Mouse (Mus musculus) urinary bladder, postnatal 14 days (tissue): ENCODE data around the gene Lrrk1.

Experiments
- DNase-seq: peaks from one replicate; pipeline ENCODE4 v3.0.0; 2021; ENCODE audit warnings: low spot score

Gene Lrrk1

DNA sequence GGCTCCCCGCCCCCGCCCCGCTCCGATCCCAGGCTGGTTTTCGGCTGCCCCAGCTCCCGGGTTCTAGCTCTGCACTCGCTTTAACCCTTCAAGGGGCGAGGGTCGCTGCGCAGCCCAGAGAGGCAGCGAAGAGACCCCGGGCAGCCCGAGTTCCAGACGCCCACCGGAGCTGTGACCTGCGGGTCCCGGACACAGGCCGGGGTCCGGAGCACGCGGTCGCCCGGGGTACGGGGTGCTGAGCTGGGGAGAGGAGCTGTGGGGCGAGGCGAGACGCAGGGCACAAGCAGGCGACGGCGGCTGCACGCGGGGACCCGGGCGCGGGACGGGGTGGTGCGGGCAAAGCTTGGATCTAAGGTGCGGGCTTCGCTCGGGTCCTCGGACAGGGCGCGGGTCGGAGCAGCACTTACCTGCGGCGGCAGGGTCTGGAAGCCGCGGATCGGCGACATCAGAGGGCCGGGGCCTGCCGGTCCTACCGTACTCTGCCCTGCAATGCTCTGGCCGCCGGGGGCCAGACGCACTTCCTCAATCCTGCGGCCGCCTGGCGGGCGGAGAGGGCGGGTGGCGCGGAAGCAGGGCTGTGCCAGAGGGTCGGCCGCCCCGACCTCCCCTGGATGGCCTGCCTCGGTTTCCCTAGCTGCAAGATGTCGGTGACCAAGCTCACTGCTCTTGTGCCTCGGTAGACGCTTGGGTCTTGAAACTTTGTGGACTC is at the start of gene Lrrk1:
Lrrk1 (minus strand) TSS at position 538 of the 709 bp plus-strand sequence.
- DNase-seq: peak; percentile 70

DNA sequence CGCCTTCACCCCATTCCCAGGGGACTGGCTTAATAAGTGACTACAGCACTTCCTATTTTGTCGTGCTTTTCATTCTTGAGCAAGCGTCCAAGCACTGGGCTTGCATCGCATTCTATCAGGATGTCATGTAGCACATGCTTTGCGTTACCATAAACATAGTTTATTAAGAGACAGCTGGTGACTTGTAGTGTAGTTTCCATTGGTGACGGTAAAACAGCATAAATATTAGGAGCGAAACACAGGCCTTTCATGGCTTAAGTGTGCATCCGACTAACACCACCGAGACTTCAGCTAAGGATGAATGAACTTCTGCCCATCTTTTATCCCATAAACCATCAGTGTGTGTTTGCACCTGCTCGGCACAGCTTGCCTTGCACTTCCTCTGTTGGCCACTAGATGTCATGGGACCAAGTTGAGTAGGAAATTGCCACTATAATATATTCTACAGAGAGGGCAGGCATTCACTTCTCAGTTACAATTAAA is 46.3 kb upstream of the Lrrk1 start:
- DNase-seq: peak; percentile 80

DNA sequence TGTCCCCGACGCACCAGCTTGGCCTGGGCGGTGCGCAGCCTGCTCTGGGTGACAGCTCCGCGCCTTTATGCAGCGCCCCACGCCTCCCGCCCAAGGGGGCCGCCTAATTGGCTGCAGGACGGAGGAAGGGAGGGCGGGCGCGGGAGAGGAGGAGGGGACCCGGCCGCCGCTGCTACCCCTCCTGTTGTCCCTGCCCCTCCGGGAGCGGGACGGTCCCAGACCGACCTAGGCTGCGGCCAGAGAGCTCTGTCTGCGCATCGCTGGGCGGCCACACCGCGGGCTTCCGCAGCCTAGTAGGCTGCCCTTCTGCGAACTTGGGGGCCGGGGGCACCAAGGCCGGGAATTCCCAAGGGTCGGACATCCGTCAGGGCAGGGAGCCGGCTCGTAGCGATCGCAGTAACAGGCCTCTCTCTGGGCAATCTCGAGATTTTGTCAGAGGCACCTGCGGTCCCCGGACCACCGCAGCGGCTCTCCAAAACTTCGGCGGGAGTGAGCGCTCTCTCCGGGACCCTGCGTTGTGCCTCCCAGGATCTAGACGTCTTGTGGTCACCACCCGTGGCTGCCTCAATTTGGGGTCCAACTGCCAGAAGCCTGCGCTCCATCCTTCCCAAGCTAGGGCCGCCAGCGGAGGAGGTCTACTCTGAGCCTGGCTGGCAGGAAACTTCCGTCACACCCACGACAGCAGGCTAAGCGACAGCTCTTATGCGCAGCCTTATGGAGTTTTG is 39.4 kb upstream of the Lrrk1 start, which contains the start of gene Aldh1a3:
Aldh1a3 (minus strand) TSS at position 81 of the 725 bp plus-strand sequence.
- DNase-seq: peak; percentile 60

DNA sequence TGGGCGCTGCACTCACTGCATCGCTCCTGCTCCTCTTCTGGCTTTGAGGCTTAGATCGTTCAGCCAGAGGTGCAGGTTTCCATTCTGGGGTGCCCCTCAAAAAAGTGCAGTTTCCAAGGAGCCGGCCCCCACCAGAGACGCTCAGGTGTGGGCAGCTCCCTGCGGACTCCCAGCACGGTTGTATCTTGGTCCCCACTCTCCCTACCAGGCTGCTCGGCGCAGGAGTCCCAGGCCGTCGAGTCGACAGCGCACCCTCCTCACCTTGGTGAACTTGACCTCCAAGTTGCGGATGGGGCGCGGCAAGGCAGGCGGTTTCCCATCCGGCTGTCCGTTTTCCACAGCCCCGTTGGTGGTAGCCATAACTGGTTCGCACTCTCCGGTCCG is 38.9 kb upstream of the Lrrk1 start:
- DNase-seq: no peak

DNA sequence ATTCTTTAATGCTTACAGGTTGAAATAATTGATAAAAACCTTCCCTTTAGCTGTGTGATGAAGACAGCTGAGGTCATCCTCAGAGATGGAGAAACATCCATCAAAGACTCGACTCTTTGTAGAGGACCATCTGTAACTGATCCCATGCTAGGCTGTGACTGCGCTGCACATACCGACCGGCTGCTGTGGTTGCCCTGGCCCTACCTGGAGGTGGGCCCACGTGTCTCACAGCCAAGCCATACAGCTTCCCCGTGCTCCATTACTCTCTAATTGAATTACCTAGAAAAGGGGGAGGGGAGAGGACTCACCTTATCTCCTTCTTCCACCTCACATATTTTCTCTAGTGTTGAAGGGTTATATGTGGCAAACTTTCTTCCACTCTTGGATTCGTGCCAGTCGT is 33.8 kb upstream of the Lrrk1 start:
- no peak for DNase-seq

DNA sequence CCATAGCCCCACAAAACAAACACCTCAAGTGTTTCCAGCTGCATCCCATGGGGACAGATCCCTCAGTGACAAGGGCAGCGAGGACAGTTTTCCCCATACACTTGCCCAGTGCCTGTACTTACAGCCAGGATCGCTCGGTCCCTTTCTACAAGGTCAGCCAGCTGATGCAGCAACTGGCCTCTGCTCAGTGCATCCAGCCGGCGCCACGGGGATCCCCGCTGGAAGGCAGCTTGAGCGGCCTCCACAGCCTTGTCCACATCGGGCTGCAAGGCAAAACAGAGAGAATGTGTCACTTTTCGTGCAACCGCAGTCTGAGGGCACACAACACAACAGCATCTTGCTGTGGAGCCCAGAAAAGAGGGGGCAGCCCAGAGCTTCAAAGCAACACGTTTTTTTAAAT is 30.8 kb upstream of the Lrrk1 start:
- no peak for DNase-seq

DNA sequence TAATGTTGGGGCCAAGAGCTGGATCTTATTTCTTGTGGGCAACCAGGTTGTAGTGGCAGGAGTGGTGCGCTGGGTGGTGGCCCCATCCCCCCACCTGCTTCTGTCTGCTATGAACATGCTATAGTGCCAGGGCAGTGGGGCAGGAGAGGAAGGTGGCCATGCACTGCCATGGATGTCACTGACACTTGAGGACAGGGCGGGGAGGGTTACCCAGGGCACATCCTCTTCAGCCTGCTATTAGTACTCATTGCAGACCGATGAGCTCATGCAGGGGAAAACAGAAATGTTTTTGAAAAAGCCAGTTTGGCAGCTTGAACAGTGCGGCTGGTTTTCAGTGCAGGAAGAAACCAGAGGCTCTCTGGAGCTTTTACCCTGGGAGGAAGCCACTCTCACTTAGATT is 28.7 kb upstream of the Lrrk1 start:
- DNase-seq: no peak

DNA sequence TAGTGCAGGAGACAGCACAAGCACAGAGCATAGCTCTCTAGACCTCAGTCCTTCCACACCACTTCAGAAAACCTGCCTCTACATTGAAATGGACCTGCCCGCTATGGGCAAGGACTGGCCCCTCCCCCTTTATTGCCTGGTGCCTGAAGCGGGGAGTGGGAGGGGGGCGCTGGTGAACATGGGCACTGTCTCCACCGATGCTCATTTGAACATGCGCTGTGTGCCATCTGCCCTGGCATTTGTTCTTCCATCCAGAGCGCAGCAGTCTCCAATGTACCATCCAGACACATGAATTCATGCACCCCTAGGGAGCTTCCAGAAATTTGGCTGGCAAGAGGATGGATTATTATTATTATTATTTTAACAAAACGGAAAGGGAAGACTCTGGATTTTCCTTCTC is 24.9 kb upstream of the Lrrk1 start:
- no peak for DNase-seq

DNA sequence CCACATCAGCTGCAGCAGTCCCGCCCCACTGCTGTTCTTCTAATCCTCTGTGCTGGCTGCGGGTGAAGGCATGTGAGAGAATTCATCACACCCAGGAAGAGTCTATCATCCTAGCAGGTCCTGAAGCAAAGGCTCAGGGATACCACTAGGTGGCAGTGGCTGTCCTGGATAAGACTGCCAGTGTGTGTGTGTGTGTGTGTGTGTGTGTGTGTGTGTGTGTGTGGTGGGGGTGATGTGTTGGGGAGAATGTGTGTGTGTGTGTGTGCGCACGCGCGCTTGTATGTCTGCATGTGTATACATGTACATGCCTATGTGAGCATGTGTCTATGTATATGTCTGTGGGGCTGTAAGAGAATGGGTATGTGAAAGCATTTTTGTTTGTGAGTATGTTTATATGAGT is 21.3 kb upstream of the Lrrk1 start:
- DNase-seq: peak; percentile 37

DNA sequence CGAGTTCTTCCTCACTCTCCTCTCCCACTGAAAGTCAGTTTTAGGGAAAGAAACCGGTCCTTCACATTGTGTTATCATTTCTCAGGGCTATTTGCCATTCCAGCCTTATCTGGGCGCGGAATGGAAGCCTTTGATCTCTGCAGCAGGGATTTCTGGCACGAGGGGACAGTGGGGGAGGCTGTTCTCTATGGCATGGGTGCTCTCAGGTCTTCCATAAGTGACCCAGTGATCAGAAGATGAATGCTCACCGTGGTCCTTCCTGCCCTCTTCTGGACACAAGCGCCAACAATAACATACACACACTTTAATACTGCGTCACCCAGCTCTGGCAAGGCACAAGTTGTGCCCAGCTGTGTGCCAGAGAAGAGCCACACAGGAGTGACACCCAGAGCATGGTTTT is 18.8 kb upstream of the Lrrk1 start:
- no peak for DNase-seq

DNA sequence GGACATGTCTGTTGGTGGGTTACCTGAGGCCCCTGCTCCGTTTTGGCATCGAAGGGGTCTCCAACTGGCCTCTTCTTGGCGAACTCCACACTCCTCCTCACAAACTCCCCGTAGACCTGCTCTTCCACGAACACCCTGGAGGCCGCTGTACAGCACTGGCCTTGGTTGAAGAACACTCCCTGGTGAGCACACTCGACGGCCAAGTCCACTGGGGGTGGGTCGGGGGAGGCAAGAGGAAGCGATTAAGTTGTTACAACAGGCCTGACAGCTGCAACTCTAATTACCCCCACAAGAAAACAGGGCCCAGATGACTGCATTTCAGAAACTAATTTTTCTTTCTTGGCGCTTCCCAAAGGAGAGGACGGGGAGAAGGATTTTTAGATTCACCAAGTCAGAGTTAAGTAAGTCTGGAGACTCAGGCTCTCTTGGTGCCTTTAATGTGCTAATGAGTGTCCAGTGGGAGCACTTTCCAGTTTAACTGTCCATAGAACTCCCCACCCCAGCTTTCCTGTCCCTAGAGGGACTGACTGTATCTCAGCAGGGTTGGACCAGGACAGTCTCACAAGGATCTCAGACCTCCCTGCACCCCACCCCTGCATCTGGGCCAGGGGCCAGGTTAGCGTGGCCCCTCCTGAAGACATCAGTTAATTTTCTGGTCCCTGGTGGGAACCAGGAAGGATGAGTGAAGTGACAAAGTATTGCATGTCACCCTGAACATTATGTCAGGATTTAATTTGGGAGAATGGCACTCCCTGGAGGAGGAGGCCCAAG is 18.0 kb upstream of the Lrrk1 start:
- DNase-seq: no peak

DNA sequence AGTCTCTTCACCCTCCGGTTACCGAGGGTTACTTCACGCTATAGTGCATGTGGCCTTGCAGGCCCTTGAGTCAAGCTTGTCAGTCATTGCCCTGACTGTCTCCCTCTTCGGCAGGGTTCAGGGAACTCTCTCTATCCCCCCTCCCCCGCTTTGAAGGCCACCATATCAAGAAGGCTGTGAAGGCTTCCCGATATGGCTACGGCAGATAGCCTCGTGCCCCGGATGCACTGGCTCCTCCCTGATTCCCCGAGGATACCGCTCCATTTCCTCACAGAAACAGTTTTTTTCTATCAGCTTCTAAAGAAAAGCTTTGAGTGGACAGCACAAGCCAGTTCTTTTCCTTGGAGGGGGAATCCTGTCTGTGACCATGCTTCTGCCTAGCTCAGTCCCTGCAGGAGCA is 17.4 kb upstream of the Lrrk1 start:
- no peak for DNase-seq

DNA sequence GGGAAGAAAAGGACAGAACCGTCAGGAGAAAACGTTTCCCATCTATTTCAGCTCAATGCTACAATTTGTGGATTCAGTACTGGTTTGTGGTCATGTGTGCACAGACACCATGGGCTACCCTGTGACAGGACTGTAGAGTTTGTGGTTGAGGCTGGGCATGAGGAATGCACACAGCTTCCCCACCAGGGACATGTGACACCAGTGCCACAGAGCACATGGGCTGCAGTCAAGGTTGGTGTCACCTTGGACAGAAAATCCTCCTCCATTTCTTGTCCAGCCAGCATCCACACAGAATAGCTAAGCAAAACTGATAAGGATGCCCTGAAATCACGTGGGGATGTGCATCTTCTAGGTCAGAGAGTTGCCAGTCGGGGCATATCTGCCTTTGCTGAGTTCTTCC is 16.7 kb upstream of the Lrrk1 start:
- DNase-seq: no peak

DNA sequence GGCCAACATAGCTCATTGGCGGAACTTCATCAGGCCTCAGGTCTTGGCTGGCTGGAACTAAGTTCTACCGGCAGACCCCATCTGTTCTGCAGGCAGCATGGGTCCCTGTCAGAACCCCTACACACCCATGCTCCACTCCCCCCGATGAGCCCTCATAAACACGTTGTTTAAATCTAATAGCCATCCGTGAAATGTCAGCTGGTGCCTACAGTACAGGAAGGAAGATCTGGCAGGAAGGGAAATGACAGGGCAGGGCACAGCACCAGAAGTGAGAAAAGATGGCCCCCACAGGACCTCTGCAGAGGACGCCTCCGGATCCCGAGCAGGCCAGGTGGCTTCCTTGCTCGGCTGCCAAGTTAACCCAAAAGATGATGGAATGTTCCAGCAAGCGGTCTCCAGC is 16.0 kb upstream of the Lrrk1 start:
- no peak for DNase-seq

DNA sequence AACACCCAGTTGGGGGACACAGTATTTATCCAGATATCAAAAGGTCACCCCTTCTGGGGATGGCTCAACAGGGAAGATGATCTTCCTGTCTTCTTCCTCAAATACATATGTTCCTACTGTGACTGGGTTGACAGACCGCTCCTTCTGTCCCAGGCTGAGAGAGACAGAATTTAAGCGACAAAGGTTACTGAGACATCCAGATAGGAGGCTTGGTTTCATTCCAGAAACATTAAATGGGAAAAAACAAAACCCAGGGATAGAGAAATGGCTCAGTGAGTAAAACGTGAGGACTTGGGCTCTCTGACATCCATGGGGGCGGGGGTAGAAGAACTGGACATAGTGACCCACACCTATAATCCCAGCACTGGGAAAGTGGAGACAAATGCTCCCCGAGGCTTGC is 14.7 kb upstream of the Lrrk1 start:
- DNase-seq: no peak

DNA sequence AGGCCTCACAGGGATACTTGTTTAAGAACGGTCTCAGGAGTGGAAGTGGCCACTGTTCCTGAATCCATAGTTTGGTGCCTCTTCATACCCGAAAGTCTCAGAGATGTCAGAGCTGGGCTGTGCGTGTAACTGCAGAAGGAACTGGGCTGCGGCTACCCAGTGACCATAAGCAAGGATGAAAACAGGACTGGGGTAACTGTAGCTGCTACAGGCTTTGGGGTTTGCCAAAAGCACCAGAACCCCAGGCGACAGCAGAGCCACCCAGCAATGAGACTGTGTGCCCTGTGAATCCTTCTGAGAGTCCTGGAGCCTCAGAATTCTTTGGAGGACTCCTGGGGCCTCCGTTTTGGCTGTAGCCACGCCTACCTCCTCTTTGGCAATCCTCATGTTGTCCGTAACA is 13.5 kb upstream of the Lrrk1 start:
- no peak for DNase-seq

DNA sequence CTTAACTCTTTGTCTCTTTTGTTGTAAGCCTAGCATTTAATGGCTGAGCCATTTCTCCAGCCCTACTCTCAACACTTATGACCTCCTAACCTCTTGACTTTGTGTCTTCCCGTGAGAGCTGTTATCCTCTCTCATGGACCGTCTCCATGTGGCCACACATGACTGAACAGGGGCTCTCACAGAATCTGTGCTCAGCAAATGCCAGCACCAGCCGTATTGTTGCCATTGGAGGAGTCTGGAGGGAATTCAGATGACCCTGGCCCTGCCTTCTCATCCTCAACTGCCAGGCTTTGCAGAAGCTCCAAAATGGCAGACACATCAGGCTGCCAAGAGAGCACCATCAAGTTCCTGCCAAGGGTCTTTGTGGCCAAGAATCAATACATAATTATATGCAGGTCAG is 9.1 kb upstream of the Lrrk1 start:
- DNase-seq: no peak

DNA sequence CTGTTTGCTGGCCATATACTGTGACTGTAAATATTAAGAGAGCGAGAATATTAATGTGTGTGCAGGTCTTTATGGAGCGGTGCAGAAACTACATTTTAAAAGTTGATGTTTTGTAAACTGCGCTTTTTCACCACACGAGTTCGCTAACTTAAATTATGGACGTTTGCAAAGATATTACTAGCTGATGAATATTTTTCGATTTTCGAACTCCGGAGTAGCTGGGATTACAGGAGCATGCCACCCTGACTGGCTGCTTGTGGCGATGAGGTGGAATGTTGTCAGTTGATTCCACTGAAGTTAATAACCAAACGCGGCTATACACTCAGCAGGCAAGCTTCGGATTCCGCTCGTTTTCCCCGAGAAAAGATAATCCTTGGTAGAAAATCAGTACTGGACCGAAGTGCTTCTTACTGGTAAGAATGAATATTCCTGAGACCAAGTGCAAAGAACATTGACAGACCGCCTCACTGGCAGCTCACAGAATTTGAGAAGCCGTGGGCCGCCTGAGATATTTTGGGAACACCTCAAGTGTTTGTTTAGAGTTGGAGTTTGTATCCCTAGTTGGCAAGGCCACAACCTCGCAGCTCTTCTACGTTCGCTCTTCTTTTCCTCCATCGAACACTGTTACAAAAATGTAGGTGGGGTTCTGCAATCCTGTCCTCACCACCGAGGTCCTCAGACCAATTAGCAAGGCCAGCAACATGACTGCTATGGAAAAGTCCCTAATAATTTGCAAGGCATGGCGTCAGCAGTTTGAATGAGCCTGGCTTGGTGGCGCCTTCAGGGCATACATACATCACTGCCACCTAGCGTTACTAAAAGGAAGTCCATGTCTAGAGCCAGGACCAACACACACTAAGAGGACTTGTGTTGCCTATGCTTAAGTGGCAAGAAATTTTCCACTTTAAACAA is 727 bp upstream of the Lrrk1 start:
- DNase-seq: peak; percentile 72

DNA sequence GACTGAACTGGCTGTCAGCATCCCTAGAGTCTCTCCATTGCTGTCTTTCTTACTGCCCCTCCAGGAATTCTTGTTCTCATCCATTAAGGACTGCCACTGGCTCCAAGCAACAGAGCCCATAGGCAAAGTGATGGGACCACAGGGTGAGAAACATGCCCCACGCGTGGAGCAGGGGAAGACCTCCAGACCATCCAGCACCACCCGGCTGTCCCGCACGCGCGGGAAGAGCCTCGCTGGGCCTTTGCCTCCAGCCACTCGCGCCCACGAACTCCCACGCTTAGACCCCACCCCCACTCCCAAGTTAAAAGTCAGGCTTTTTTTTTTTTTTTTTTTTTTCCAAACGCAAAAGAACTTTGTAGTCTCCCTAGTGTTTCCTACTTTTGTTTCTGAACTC is 734 bp downstream of the Lrrk1 start:
- no peak for DNase-seq

DNA sequence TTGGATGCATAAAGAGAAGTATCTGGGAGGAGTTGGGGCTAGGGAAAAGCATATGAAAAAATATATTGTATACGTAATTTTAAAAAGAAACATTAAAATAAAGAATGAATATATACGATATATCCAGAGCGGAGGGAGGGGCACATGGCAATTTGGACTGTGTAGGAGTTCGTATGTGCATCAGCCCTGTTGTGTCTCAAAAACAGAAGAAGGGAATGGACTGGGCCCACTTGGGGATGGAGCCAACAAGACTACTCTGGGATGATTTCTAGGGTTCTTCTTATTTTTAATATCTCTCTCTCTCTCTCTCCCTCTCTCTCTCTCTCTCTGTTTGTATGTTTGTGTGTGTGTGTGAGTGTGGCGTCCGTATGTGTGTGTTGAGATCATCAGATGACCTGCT is 1.7 kb downstream of the Lrrk1 start:
- no peak for DNase-seq

DNA sequence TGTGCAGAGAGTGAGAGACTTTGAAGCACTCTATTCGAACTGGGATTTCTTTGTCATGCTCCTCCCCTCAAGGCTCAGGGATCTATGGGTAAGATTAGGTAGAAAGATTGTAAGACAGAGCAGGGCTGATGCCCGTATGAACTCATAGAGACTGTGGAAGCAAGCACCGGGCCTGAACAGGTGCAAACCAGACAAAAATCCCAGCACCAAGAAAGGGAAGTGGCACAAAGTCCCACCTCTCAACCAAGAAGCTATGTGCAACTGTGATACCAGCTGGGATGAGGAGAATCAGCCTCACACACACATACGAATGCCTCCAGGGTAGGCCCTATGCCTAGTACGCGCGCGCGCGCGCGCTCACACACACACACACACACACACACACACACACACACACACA is 2.3 kb downstream of the Lrrk1 start:
- no peak for DNase-seq

DNA sequence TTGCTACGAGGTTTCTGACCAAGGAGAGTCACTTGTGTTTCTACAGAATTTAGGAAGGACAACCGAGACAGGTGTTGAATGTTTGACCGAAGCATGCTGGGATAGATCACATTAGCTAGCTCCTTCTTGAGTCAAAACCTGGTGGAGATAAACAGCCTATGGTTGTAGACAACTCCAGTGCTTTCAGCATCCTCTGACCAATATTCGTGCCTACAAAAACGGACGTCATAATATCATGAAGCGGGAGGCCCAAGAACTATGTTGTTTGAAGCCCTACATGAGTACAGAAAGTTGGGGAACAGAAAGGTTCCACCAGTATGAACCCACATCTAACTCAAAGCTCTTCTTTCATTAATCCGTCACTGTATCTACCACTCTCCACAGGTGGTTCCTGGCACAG is 3.3 kb downstream of the Lrrk1 start:
- no peak for DNase-seq
